Mouse (Mus musculus) liver, postnatal 0 days (tissue): ENCODE data around the gene Lsp1.

Experiments used
- CTCF ChIP-seq: sonication (generic); IDR thresholded peaks from 2 replicates; pipeline ENCODE4 v1.5.1; 2016; ENCODE audit warnings: antibody characterized with exemption, low read depth
- EP300 ChIP-seq: IDR thresholded peaks from 2 replicates; pipeline ENCODE4 v1.6.1; 2016; ENCODE audit warnings: antibody characterized with exemption, low read depth, mild to moderate bottlenecking

GRCm38 (mm10) chr7:142496158-142496557, 35.5 kb downstream of the Lsp1 start:
- TF ChIP-seq CTCF (no peak), EP300 (no peak)
